Mouse (Mus musculus) frontal cortex, postnatal 36 days (tissue): ENCODE measurements at regions not wholly inside any gene's neighbourhood (a gene's known extent, or its start where the extent isn't known, plus 50 kb on each side); places are given as distances from the start of the nearest gene placed in this dataset.

Experiments
- DNase-seq, 2 experiments: peaks; one replicate each; pipeline ENCODE4 v3.0.0; 2022; ENCODE audit warnings: low spot score in 2 of 2

GRCm38 (mm10) chr9:94269213-94269612 lies 268.7 kb downstream of the 1190002N15Rik start:
- DNase-seq = no peak

GRCm38 (mm10) chr9:94267243-94267642 lies 270.6 kb downstream of the 1190002N15Rik start:
- DNase-seq = no peak

- no peak for DNase-seq
Measured at GRCm38 (mm10) chr9:94239479-94240241, 298.2 kb downstream of the 1190002N15Rik start.

GRCm38 (mm10) chr9:94238565-94238964 lies 299.3 kb downstream of the 1190002N15Rik start:
- DNase-seq = no peak

GRCm38 (mm10) chr9:94229537-94229936 lies 308.3 kb downstream of the 1190002N15Rik start:
- DNase-seq = no peak

- DNase-seq = no peak
Measured at GRCm38 (mm10) chr9:94219116-94219515, 318.8 kb downstream of the 1190002N15Rik start.

GRCm38 (mm10) chr9:94216414-94217279 lies 321.2 kb downstream of the 1190002N15Rik start:
- DNase-seq = no peak

- no peak for DNase-seq
Measured at GRCm38 (mm10) chr9:94210467-94211249, 327.2 kb downstream of the 1190002N15Rik start.

GRCm38 (mm10) chr9:94208987-94209386 lies 328.9 kb downstream of the 1190002N15Rik start:
- no peak for DNase-seq

GRCm38 (mm10) chr9:94200892-94201291 lies 337.0 kb downstream of the 1190002N15Rik start:
- DNase-seq = no peak

GRCm38 (mm10) chr9:94199864-94200263 lies 338.0 kb downstream of the 1190002N15Rik start:
- DNase-seq = peak in 1 of 2 experiments; percentile 44

GRCm38 (mm10) chr9:94191083-94191482 lies 346.8 kb downstream of the 1190002N15Rik start:
- DNase-seq = no peak

GRCm38 (mm10) chr9:94189872-94190800 lies 347.7 kb downstream of the 1190002N15Rik start:
- DNase-seq = no peak

GRCm38 (mm10) chr9:94188124-94188523 lies 349.8 kb downstream of the 1190002N15Rik start:
- no peak for DNase-seq

- no peak for DNase-seq
Measured at GRCm38 (mm10) chr9:94169905-94170612, 367.8 kb downstream of the 1190002N15Rik start.

GRCm38 (mm10) chr9:94163671-94164070 lies 374.2 kb downstream of the 1190002N15Rik start:
- DNase-seq = no peak

GRCm38 (mm10) chr9:94155581-94155980 lies 382.3 kb downstream of the 1190002N15Rik start:
- DNase-seq = no peak

GRCm38 (mm10) chr9:94148474-94148873 lies 389.4 kb downstream of the 1190002N15Rik start:
- no peak for DNase-seq

GRCm38 (mm10) chr9:94146787-94147186 lies 391.1 kb downstream of the 1190002N15Rik start:
- DNase-seq = no peak

GRCm38 (mm10) chr9:94136444-94136843 lies 401.4 kb downstream of the 1190002N15Rik start:
- DNase-seq = no peak
